Mouse (Mus musculus) megakaryocyte-erythroid progenitor cell, adult 5-6 weeks (primary cell): Measurements from ENCODE around the gene Morn2. TPM values are rescaled to one million over a fixed set of nuclear protein-coding genes. Genes with fewer than 3 reads are reported as not detected.

Source experiments
- ATAC-seq: replicated peaks from 2 replicates; pipeline ENCODE4 v1.8.0; 2016; ENCODE audit warnings: mild to moderate bottlenecking, inconsistent platforms; ENCODE audit not compliant: severe bottlenecking, poor library complexity, low FRiP score, low TSS enrichment
- total RNA-seq, 2 experiments: library from RNA; stranded (forward) in 1 of 2; stranded (reverse) in 1 of 2; fragments of 200-1000, 215-1000 nt in 1 of 2; fragments of >200 nt in 1 of 2; fragmentation: Nextera tagmentation in 1 of 2; gene quantifications; 2 replicates each; pipeline ENCODE4 v1.2.3; 2014 to 2017

Gene Morn2
- total RNA-seq, 2 experiments from 2014 or later = 10.5 to 19.4 TPM

DNA sequence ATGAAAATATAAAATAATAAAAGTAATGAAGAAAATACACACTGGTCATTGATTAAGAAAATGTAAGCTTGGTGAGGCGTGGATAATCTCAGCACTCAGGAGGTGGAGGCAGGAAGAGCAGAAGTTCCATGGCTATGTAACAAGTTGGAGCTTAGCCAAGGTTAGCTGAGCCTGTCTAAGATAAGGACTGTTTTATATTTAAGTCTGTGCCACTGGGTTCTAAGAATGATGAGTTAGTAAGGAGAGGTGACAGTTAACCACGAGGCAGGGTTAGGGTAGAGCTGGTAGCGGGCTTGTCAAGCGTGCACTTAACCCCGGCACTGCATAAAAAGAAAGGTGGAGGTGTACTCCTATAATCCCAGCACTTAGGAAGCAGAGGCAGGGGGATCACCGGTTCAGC, 32.2 kb downstream of the Morn2 start:
- peak; percentile 59 for ATAC-seq

DNA sequence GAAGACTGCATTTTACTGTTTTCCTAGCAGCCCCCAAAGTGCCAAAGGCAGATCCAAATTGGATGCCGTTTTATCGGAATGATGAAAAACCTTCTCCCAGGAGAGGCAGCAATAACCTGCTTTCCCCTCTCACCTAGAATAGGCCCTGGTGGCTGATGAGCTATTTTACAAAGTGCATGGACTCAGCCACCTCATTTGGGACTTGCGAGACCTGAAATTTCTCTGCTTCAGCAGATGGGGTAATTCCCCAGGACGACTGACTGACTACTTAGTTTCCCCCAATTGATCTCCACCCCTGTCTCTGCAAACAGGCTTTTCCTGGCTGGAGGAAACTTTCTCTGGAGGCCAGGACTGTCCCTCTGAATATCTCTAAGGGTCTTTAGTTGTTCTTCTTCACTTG, 33.0 kb downstream of the Morn2 start:
- no peak for ATAC-seq

DNA sequence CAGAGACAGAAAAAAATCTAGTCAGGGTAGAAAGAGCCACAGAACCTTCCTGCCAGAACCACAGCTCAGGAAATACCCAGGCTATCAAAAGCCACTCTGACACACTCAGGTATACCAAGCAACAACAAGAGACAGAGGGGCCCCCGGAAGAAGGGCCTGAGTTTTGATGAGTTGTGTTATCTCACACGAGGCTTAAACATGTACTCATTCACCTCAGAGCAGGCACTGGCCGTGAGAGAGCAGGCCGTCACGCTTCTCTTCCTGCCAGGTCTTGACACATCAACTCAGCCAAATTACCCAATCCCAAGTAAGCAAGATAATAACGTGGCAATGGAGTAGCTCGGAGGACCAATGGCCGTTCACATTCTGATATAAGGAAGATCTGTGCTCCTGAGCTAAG, 33.7 kb downstream of the Morn2 start:
- ATAC-seq = no peak; the same call in 1 of the 2 replicates

DNA sequence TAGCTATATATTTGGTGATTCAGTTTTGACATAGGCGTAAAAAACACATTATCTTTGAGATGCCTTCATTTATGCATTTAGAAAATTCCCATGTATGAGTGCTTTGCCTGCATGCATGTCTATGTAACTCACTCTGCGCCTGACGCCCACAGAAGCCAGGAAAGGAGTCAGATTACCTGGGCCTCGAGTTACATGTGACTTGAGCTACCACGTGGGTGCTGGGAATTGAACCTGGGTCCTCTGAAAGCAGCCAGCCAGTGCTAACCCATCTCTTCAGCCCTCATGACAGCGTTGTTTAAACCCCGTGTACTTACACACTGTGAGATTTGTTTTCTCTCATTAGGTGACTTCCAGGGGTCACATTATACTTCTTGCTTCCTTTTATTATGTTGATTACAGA, 34.5 kb downstream of the Morn2 start:
- ATAC-seq = no peak

DNA sequence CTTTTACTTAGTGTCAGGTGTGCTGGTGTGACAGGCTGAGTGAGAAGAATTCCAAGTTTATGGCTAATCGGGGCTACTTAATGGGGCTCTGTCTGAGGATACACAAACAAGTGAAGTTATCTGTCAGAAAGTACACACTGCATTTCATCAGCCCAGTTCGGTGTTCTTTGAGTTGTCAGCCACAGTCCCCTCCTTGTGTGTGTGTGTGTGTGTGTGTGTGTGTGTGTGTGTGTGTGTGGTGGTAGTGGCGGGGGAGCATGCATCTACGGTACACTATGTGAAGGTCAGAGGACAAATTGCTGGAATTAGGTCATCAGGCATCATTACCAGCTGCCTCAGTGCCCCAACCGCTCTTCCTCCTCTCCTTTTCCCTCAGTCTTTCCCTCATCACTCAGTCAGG, 35.5 kb downstream of the Morn2 start:
- no peak for ATAC-seq

DNA sequence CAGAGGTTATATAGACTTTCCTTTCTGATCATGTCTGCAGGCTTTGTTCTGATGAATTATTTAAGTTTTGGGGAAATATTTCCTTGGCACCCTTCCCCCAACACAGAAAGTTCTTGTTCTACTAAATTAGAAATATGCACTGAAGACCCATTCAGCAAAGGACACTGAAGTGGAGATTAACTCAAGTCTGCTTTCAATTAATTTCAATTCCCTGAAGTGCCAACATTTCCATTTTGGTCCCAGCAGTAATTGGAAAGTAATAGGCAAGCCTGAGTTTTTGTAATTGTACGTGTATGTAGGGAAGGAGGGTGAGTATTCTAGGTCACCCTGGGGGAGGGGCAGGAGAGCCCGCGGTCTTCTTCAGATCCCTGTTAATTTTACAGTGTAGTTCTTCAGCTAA, 36.4 kb downstream of the Morn2 start:
- ATAC-seq = no peak

DNA sequence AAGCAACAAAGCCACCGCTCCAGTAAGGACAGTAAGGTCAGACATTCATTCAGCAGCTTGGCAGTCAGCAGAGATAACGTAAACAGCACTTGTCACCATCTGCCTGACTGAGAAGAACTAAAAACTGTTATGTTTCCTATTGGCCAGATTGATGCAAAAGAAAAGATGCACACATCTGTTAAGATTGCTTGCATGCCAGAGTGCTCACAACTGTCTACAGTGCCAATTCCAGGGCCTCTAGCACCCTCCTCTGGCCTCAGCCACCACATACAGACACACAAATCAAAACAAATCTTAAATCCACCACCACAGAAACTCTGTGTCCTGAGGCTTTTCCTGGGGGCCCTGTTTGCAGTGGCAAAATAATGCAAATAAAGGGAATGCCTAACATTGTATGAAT, 42.4 kb downstream of the Morn2 start:
- peak; percentile 67; the same call in 1 of the 2 replicates for ATAC-seq

DNA sequence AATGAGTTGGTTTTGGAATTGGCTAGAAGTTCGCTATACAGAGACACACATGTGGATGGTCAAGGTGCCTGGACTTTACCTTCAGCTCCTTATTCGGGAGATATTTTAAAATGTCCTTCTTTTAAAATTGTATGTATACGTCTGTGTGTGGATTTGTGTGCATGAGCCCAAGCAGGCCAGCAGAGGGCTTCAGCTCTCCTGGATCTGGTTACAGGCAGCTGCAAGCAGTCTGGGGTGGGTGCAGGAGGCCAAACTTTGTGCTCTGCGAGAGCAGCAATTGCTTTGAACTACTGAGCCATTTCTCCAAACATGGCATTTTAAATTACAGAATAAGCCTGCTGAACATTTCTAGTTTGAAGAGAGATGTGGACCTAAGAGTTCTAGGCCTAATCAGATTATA, 55.3 kb downstream of the Morn2 start:
- 0 out of 2 replicates have a peak, but pooled peaks have one; percentile 61 for ATAC-seq

DNA sequence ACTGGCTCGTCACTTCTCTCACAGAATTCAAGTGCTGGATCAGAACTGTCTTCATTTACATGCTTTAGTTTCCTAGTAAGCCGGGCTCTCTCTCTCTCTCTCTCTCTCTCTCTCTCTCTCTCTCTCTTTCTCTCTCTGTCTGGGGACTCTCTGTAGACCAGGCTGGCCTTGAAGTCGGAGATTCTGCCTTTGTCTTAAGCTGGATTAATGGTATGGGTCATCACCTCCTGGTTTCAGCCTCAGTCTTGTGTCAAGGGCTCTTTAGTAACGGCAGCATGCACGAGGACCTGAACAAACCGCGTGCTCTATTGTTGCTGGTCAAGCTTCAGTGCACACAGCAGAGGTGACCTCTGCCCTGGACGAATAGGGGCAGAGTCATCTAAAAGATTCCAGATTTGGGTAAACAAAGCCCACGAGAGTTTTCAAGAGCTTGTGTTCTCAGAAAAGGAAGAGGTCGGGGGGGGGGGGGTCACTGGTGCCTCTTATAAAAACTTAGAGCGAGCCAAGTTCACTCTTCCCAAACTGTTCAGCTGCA, 56.7 kb downstream of the Morn2 start:
- ATAC-seq = no peak

Other genes with a start within 250 kb of the Morn2 start
- 79.4 and 80.8 TPM in 2 replicates for gene Hnrnpll, start 227.9 kb upstream of the Morn2 start, total RNA-seq (2014; fragmentation: Nextera tagmentation)
- gene Hnrnpll, start 227.9 kb upstream of the Morn2 start, total RNA-seq (2017) = 63.8 and 72.3 TPM in 2 replicates
- 2.3 and 3.9 TPM in 2 replicates for gene Galm, start 162.7 kb upstream of the Morn2 start, total RNA-seq (2014; fragmentation: Nextera tagmentation)
- gene Galm, start 162.7 kb upstream of the Morn2 start, total RNA-seq (2017) = 3.0 and 4.2 TPM in 2 replicates
- gene Srsf7, start 82.9 kb upstream of the Morn2 start, total RNA-seq (2014; fragmentation: Nextera tagmentation) = 419 and 654 TPM in 2 replicates
- gene Srsf7, start 82.9 kb upstream of the Morn2 start, total RNA-seq (2017) = 578 and 655 TPM in 2 replicates
- not detected in 2 replicates for gene Ttc39d, start 82.7 kb upstream of the Morn2 start, total RNA-seq (2014; fragmentation: Nextera tagmentation)
- not detected in 2 replicates for gene Ttc39d, start 82.7 kb upstream of the Morn2 start, total RNA-seq (2017)
- gene Gemin6, start 65.8 kb upstream of the Morn2 start, total RNA-seq (2014; fragmentation: Nextera tagmentation) = 38.8 and 45.0 TPM in 2 replicates
- gene Gemin6, start 65.8 kb upstream of the Morn2 start, total RNA-seq (2017) = 40.4 and 46.7 TPM in 2 replicates
- gene Dhx57, start 273 bp downstream of the Morn2 start, total RNA-seq (2014; fragmentation: Nextera tagmentation) = 11.7 and 22.2 TPM in 2 replicates
- gene Dhx57, start 273 bp downstream of the Morn2 start, total RNA-seq (2017) = 7.9 and 12.5 TPM in 2 replicates
- not detected in 2 replicates for gene Arhgef33, start 17.2 kb downstream of the Morn2 start, total RNA-seq (2014; fragmentation: Nextera tagmentation)
- gene Arhgef33, start 17.2 kb downstream of the Morn2 start, total RNA-seq (2017) = not detected in 2 replicates
- not detected in 2 replicates for gene Gm10190, start 83.3 kb downstream of the Morn2 start, total RNA-seq (2014; fragmentation: Nextera tagmentation)
- gene Gm10190, start 83.3 kb downstream of the Morn2 start, total RNA-seq (2017) = not detected in 2 replicates
- gene Sos1, start 190.2 kb downstream of the Morn2 start, total RNA-seq (2014; fragmentation: Nextera tagmentation) = 25.0 and 31.3 TPM in 2 replicates
- 16.2 and 17.4 TPM in 2 replicates for gene Sos1, start 190.2 kb downstream of the Morn2 start, total RNA-seq (2017)